Mouse (Mus musculus): ENCODE data around the gene Glt1d1.

DNA sequence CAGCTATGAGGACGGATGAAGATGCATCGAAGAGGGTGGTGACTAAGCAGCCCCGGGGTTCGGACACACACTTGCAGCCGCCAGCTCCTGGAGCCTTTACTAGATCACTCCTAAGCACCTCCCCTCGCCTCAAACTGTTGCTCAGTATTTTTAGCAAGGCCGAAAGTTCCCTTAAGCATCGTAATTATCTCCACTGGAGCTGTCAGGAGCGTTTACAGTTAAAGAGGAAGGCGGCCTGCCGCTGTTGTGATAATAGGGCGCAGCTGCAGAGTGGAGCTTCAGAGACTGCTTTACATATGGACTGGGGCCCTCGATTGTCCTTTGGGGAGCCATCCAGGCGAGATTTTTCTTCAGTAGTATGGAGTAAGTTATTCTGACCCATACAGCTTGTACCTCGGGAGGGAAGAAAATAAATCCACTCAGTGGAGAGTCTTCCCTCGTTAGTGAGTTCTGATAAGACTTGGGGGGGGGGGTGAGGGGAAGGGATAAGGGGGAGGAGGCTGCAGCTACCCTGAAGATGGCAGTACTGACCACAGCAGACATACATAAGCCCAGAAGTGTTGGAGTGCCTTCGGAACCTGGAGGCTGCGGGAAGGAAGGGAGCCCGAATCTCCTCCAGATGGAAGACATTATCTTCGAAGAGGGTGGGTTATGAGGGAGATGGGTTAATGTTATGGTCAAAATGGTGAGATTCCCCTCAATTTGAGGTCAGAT is 119.4 kb downstream of the Glt1d1 start:
- TF ChIP-seq HCFC1 (IDR thresholded peaks at IDR 0.05; ENCODE audit: borderline replicate concordance, insufficient read depth, low read length) (no peak), ZC3H11A (IDR thresholded peaks at IDR 0.05; ENCODE audit: borderline replicate concordance, low read depth, low read length) (no peak), ZNF384 (IDR thresholded peaks at IDR 0.05; ENCODE audit: low read depth, low read length) (no peak), CHD2 (IDR thresholded peaks at IDR 0.05; ENCODE audit: low read depth, low read length) (no peak)
